Mouse (Mus musculus) bone marrow macrophage, adult 2 months (primary cell): ENCODE results near the gene Zfp579.

Source experiments
- CTCF ChIP-seq: IDR thresholded peaks from 2 replicates; pipeline ENCODE4 v1.5.1; 2012; ENCODE audit warnings: low read depth, mild to moderate bottlenecking, low read length, moderate library complexity
- POLR2A ChIP-seq: IDR thresholded peaks from 2 replicates; pipeline ENCODE4 v1.6.1; 2012; ENCODE audit warnings: mild to moderate bottlenecking, low read depth, low read length, borderline replicate concordance

DNA sequence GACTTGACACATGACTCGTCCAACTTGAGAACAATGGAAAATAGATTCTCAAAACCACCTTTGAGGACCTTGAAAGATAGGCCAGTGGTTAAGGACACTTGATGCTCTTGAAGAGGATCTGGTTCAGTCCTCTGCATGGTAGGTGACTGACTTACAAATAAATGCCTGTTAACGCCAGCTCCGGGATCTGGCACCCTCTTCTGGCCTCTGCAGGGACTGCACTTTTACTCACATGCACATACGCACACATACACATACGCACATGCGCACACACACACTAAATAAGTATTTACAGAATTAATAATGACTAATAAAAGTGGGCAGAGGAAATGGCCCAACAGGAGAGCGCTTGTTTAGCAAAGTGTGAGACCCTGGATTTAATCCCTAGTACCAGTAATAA is 19.1 kb downstream of the Zfp579 start:
- TF ChIP-seq POLR2A (no peak), CTCF (no peak)
